Mouse (Mus musculus): ENCODE measurements around the gene Mtfr1l. TPM values are rescaled to one million over a fixed set of nuclear protein-coding genes. Genes with fewer than 3 reads are reported as not detected.

Mtfr1l gene
- polyA plus RNA-seq, 1 experiment = 69.1 TPM

DNA sequence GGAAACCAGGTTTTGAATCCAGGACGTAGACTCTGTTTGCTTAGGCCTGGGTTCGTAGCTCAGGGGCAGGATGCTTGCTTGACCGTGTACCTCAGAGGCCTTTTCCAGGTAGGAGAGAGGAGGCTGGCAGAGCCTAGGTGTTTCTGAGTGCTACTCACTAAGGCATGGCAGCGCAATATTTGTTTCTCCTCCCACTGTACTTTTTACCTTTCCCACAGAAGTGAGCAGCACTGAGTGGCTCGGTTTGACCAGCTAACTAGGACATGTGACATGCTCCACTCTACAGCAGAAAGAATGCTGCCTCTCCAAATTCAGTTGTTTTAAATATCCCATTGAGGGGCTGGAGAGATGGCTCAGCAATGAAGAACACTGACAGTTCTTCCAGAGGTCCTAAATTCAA lies 47.0 kb downstream of the Mtfr1l start:
- no peak for TF ChIP-seq GATA1 (IDR thresholded peaks at IDR 0.05; ENCODE audit: low read length)

DNA sequence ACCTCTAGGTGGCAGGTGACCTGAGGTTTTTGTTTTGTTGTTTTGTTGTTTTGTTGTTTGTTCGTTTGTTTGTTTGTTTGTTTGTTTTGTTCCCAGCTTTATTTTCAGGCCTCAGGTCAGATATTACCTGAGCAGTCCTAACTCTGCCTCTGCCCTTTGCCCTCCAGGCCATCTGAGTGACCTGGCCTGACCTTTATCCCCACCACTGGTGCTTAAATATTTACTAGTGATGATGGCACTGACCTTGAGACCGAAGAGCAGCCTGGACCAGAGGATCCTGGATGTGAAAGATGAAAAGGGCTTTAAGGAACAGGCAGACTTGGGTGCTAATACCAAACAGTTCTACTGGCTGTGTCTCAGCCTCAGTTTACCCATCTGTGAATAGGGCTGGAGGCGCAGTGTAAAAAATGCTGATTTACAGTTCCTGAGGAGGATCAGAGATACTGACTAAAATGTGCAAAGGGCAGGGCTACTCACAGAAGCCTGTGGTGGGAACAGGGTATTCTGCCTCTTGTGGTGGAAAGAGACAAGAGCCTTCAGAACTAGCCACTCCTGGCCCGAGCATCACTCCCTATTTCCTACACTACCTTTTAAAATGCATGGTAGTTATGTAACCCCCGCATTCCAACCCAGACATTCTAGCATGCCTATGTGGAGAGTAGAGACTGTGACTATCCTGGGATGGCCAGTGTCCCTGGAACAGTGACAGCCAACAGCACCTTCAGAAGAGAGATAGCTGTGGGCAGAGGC lies 49.9 kb downstream of the Mtfr1l start:
- TF ChIP-seq GATA1 (IDR thresholded peaks at IDR 0.05; ENCODE audit: low read length) = no peak

DNA sequence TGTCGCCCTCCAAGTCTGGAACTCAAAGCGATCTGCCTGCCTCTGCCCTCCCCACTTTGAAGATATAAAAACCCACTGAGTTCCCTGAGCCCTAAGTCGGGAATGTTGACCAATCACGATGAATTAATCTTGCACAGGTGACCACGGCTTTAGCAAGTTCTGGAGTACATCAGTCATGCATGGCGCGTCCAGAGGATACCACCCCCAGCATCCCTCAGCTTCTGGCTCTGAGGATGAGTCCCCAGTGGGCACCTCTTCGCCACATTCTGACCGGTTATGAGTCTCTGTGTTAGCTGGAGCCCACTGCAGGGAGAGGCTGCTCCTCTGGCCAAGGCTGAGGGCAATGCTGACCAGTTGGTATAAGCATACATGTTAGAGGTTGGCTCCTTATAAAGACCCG lies 51.0 kb downstream of the Mtfr1l start:
- no peak for TF ChIP-seq GATA1 (IDR thresholded peaks at IDR 0.05; ENCODE audit: low read length)

DNA sequence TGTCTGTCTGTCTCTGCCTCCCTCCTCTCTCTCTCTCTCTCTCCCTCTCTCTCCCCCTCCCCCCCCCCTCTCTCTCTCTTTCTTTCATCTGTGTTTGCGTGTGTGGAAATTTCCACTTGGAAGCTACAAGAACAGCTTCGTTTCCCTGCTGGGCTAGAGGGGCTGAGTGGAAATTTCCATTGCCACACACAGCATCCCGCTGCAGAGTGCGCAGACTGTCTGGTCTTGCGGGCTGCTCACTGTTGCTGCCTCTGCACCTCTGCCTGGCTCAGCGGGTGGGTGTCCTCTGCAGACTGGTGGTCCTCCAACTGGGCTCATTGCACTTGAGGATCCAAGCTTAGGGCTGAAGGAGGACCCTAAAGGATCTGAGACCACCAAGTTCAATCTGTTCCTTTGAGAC lies 51.5 kb downstream of the Mtfr1l start:
- no peak for TF ChIP-seq GATA1 (IDR thresholded peaks at IDR 0.05; ENCODE audit: low read length)

DNA sequence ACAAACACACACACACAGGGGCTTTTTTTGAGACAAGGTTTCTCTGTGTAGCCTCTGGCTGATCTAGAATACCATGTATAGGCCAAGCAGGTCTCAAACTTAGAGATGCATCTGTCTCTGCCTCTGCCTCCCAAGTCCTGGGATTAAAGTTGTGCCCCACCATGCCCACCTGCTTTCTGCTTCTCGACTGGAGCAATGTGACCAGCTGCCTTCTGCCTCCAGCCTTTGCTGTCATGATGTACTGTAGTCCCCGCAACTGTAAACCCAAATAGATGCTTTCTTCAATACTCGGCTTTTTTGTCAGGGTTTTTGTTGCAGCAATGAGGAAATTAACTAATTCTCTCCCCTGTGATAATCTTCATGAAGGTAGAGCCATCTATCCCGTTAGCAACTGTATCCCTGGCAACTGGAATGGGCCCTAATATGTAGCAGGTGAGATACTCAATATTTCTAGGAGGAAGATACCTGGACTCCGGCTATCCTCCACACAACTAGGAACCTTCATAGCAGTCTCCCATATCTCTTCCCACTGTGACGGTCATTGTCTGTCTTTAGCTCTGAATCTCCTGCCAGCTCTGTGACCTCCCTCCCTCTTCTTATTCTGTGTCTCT lies 52.0 kb downstream of the Mtfr1l start:
- TF ChIP-seq GATA1 (IDR thresholded peaks at IDR 0.05; ENCODE audit: low read length) = no peak

DNA sequence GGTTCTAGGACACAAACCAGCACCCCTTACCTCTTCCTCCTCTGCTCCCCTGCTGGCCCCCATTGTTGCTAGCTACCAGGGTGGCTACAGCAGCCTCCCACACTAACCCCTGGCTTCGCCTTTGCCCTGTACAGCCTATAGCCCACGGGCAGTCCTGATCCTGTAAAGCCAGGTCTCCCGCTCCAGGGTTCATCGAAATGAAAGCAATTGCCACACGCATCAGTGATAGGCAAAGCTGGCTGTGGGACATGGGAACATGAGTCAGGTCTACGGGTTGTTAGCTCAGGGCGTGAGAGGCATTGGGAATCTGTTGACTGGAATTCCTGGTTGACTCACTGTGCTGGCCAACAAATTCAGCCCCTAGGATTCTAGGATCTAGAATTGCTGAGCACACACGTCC lies 52.7 kb downstream of the Mtfr1l start:
- no peak for TF ChIP-seq GATA1 (IDR thresholded peaks at IDR 0.05; ENCODE audit: low read length)

DNA sequence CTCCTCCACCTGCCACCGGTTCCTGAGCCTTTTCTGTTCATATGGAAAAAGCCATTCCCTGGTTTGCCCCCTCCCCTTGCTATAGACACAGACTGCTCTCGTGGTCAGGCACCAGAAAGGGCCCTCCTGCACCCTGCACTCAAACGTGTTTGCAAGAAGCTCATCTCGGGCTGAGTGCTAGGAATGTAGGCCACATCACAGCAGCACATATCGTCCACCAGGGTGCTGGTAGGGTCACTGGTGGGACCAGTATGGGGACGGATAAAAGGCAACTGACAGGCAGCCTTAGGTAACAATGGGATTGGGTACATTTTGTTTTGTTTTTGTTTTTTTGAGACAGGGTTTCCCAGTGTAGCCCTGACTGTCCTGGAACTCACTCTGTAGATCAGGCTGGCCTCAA lies 53.9 kb downstream of the Mtfr1l start:
- TF ChIP-seq GATA1 (IDR thresholded peaks at IDR 0.05; ENCODE audit: low read length) = no peak

DNA sequence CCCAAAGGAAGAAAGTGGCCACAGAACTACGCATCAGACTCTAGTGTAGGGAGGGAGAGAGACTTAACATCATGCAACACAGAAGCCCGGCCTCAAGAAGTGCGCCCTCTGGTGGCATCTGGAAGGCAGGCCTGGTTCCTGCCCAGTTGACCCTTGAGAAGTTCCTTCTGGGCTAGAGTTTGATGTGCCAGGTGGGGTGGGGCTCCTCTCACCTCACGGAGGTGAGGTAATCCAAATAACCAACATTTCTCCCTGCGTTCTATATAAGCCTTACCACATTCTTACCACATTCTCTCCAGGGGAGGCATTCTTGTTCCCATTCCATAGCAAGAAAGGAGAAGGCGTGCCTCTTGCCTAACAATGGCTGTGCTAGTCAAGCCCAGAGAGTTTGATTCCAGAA lies 54.3 kb downstream of the Mtfr1l start:
- TF ChIP-seq GATA1 (IDR thresholded peaks at IDR 0.05; ENCODE audit: low read length) = no peak

DNA sequence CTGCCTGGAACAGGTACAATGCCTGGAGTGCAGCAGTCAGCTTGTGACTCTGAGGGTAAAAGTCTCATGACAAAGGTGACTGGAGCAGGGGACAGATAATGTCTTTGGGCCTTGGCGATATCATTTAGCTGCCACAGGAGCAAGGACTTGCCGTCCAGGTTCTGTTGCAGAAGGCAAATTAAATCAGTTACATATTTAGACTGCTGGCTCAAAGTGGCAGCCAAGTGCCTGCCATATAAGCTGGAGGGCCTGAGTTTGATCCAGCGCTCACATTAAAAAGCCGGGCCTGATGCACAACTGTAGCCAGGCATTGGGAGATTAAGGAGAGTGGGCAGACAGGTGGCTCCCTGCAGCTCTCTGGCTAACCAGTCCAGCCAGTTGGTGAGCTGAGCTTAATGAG lies 55.3 kb downstream of the Mtfr1l start:
- no peak for TF ChIP-seq GATA1 (IDR thresholded peaks at IDR 0.05; ENCODE audit: low read length)

DNA sequence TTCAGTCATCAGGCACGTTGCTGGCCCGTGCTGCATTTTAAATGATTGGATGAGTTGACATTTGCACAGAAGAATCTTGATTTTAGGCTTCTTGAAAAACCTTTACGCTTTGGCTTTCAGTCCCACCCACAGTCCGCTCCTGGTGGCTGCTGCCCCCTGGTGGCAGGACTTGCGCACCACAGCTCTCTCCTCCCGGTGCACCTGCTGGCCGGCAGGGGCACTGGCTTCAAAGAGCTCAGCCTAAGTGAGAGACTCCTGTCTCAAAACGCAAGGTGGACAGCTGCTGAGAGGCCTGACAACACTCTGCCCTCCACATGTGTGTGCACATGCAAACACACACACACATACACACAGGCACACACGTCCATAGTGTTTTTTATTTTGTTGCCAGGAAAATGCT lies 57.2 kb downstream of the Mtfr1l start:
- TF ChIP-seq GATA1 (IDR thresholded peaks at IDR 0.05; ENCODE audit: low read length) = no peak

DNA sequence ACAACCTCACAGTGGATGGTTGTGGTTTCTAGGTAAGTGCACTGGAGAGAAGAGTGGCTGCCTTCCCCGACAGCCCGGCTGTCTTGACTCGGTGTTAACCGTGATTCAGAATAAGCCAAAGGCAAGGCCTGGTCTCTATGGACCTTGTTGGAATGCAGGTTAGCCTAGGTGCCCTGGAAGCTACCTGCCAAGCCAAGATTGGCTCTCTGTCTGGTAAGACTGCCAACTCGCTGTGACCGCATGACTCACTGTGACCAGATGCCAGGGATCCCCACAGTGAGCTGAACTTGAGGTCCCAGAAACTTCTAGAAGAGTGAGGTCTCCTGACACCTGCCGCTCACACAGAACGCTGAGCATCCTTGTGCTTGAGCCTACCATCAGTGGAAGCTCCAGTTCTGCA lies 58.3 kb downstream of the Mtfr1l start:
- TF ChIP-seq GATA1 (IDR thresholded peaks at IDR 0.05; ENCODE audit: low read length) = no peak

Other genes starting within 250 kb of the Mtfr1l start
- gene Pdik1l, start 247.5 kb downstream of the Mtfr1l start, polyA plus RNA-seq (2012) = 4.3 and 4.6 TPM in 2 replicates
- gene Trim63, start 220.3 kb downstream of the Mtfr1l start, polyA plus RNA-seq (2012) = not detected in 2 replicates
- 0.25 and 0.57 TPM in 2 replicates for gene Slc30a2, start 192.2 kb downstream of the Mtfr1l start, polyA plus RNA-seq (2012)
- gene Extl1, start 151.5 kb downstream of the Mtfr1l start, polyA plus RNA-seq (2012) = not detected in 2 replicates
- 26.9 and 28.3 TPM in 2 replicates for gene Pafah2, start 139.1 kb downstream of the Mtfr1l start, polyA plus RNA-seq (2012)
- gene Stmn1, start 67.1 kb downstream of the Mtfr1l start, polyA plus RNA-seq (2012) = 44.5 and 202 TPM in 2 replicates
- 4.1 and 4.3 TPM in 2 replicates for gene Paqr7, start 38.7 kb downstream of the Mtfr1l start, polyA plus RNA-seq (2012)
- gene Aunip, start 24.4 kb downstream of the Mtfr1l start, polyA plus RNA-seq (2012) = 10.0 and 13.9 TPM in 2 replicates
- not detected in 2 replicates for gene Selenon, start 16.8 kb upstream of the Mtfr1l start, polyA plus RNA-seq (2012)
- gene Man1c1, start 168.9 kb upstream of the Mtfr1l start, polyA plus RNA-seq (2012) = not detected in 2 replicates
- 9.9 and 11.2 TPM in 2 replicates for gene Ldlrap1, start 232.6 kb upstream of the Mtfr1l start, polyA plus RNA-seq (2012)

Data from G1E-ER4 (cell line).